Mouse (Mus musculus) MEL (cell line): ENCODE results near the gene Rab4b. TPM values are rescaled to one million over a fixed set of nuclear protein-coding genes. Genes with fewer than 3 reads are reported as not detected.

ENCODE experiments used
- DNase-seq: peaks from one replicate; pipeline ENCODE4 v3.0.0; 2011; ENCODE audit warnings: low read depth, low spot score
- H3K27ac ChIP-seq: 2 replicates; pipeline ENCODE4 v1.5.1; 2012; ENCODE audit warnings: low read depth, mild to moderate bottlenecking, control low read depth, low read length, moderate library complexity; ENCODE audit not compliant: control insufficient read depth
- H3K27me3 ChIP-seq, 2 experiments: fragments of 150-350 bp in 1 of 2; sonication (generic) in 1 of 2; 2 replicates each; pipeline ENCODE4 v1.6.1; 2012; ENCODE audit warnings: low read length in 2 of 2, mild to moderate bottlenecking in 2 of 2, improper control_type of control experiment in 1 of 2, moderate library complexity in 1 of 2; ENCODE audit not compliant: insufficient read depth in 2 of 2, control insufficient read depth in 1 of 2
- H3K36me3 ChIP-seq, 2 experiments: 2 replicates each; pipeline ENCODE4 v1.6.1; 2012 to 2014; ENCODE audit warnings: low read length in 2 of 2, improper control_type of control experiment in 1 of 2, inconsistent platforms in 1 of 2, mild to moderate bottlenecking in 1 of 2; ENCODE audit not compliant: insufficient read depth in 2 of 2, control insufficient read depth in 1 of 2
- H3K4me1 ChIP-seq, 2 experiments: fragments of 150-350 bp in 1 of 2; sonication (generic) in 1 of 2; 2 replicates each; pipeline ENCODE4 v1.6.1; 2012; ENCODE audit warnings: low read length in 2 of 2, improper control_type of control experiment in 1 of 2, mild to moderate bottlenecking in 1 of 2; ENCODE audit not compliant: insufficient read depth in 2 of 2, control insufficient read depth in 1 of 2
- H3K4me3 ChIP-seq, 2 experiments: fragments of 150-350 bp in 1 of 2; sonication (generic) in 1 of 2; 2 replicates each; pipeline ENCODE4 v1.5.1; 2012; ENCODE audit warnings: low read depth in 2 of 2, low read length in 2 of 2, mild to moderate bottlenecking in 2 of 2, moderate library complexity in 2 of 2, control low read depth in 1 of 2, improper control_type of control experiment in 1 of 2; ENCODE audit not compliant: control insufficient read depth in 1 of 2, insufficient read depth in 1 of 2
- H3K79me2 ChIP-seq: 2 replicates; pipeline ENCODE4 v1.6.1; 2012; ENCODE audit warnings: mild to moderate bottlenecking, low read length, moderate library complexity; ENCODE audit not compliant: control insufficient read depth, poor library complexity, insufficient read depth
- H3K9ac ChIP-seq: 2 replicates; pipeline ENCODE4 v1.6.1; 2012; ENCODE audit warnings: low read depth, mild to moderate bottlenecking, control low read depth, low read length, moderate library complexity; ENCODE audit not compliant: control insufficient read depth, poor library complexity, severe bottlenecking
- H3K9me3 ChIP-seq: fragments of 150-350 bp; sonication (generic); replicated peaks from 2 replicates; pipeline ENCODE4 v1.6.1; 2012; ENCODE audit warnings: mild to moderate bottlenecking, low read length, improper control_type of control experiment, moderate library complexity; ENCODE audit not compliant: insufficient read depth
- CHD1 ChIP-seq: IDR thresholded peaks from 2 replicates; pipeline ENCODE4 v1.6.1; 2012; ENCODE audit warnings: low read depth, mild to moderate bottlenecking, inconsistent platforms, low read length, improper control_type of control experiment
- ELF1 ChIP-seq: IDR thresholded peaks from 2 replicates; pipeline ENCODE4 v1.6.1; 2014; ENCODE audit warnings: low read depth, mild to moderate bottlenecking, inconsistent platforms, low read length, improper control_type of control experiment, moderate library complexity
- EP300 ChIP-seq, 2 experiments: IDR thresholded peaks; 2 replicates each; pipeline ENCODE4 v1.6.1; 2011; ENCODE audit warnings: improper control_type of control experiment in 2 of 2, low read length in 2 of 2, low read depth in 1 of 2, mild to moderate bottlenecking in 1 of 2
- ETS1 ChIP-seq: IDR thresholded peaks from 2 replicates; pipeline ENCODE4 v1.6.1; 2012; ENCODE audit warnings: low read depth, mild to moderate bottlenecking, inconsistent platforms, low read length, improper control_type of control experiment, moderate library complexity
- GABPA ChIP-seq: IDR thresholded peaks from 2 replicates; pipeline ENCODE4 v1.6.1; 2012; ENCODE audit warnings: low read depth, mild to moderate bottlenecking, inconsistent platforms, low read length, improper control_type of control experiment, moderate library complexity
- GATA1 ChIP-seq: IDR thresholded peaks from 2 replicates; pipeline ENCODE4 v1.6.1; 2011; ENCODE audit warnings: low read depth, low read length, improper control_type of control experiment
- MAX ChIP-seq: IDR thresholded peaks from 2 replicates; pipeline ENCODE4 v1.6.1; 2011; ENCODE audit warnings: low read length, improper control_type of control experiment
- MAZ ChIP-seq: IDR thresholded peaks from 2 replicates; pipeline ENCODE4 v1.6.1; 2012; ENCODE audit warnings: low read depth, mild to moderate bottlenecking, inconsistent platforms, low read length, improper control_type of control experiment
- MEF2A ChIP-seq: IDR thresholded peaks from 2 replicates; pipeline ENCODE4 v1.6.1; 2014; ENCODE audit warnings: low read depth, mild to moderate bottlenecking, inconsistent platforms, low read length, improper control_type of control experiment; ENCODE audit not compliant: poor library complexity, insufficient replicate concordance, severe bottlenecking; ENCODE audit errors: extremely low read depth
- MXI1 ChIP-seq: IDR thresholded peaks from 2 replicates; pipeline ENCODE4 v1.6.1; 2011; ENCODE audit warnings: mild to moderate bottlenecking, low read depth, low read length, improper control_type of control experiment
- MYB ChIP-seq: IDR thresholded peaks from 2 replicates; pipeline ENCODE4 v1.6.1; 2011; ENCODE audit warnings: mild to moderate bottlenecking, low read depth, low read length, improper control_type of control experiment
- MYC ChIP-seq: IDR thresholded peaks from 2 replicates; pipeline ENCODE4 v1.6.1; 2011; ENCODE audit warnings: low read depth, mild to moderate bottlenecking, low read length, improper control_type of control experiment, moderate library complexity
- NELFE ChIP-seq: IDR thresholded peaks from 2 replicates; pipeline ENCODE4 v1.6.1; 2011; ENCODE audit warnings: low read depth, low read length, improper control_type of control experiment
- NRF1 ChIP-seq: IDR thresholded peaks from 2 replicates; pipeline ENCODE4 v1.6.1; 2014; ENCODE audit warnings: low read depth, mild to moderate bottlenecking, inconsistent platforms, low read length, improper control_type of control experiment, moderate library complexity; ENCODE audit not compliant: poor library complexity, insufficient read depth, severe bottlenecking
- POLR2A ChIP-seq, 2 experiments: IDR thresholded peaks; 2 replicates each; pipeline ENCODE4 v1.6.1; 2011 to 2012; ENCODE audit warnings: low read length in 2 of 2, mild to moderate bottlenecking in 2 of 2, control low read depth in 1 of 2, improper control_type of control experiment in 1 of 2, low read depth in 1 of 2, moderate library complexity in 1 of 2; ENCODE audit not compliant: control insufficient read depth in 1 of 2, insufficient read depth in 1 of 2, poor library complexity in 1 of 2
- POLR2AphosphoS2 ChIP-seq: IDR thresholded peaks from 2 replicates; pipeline ENCODE4 v1.6.1; 2011; ENCODE audit warnings: low read length, improper control_type of control experiment
- RAD21 ChIP-seq: IDR thresholded peaks from 2 replicates; pipeline ENCODE4 v1.6.1; 2011; ENCODE audit warnings: mild to moderate bottlenecking, low read depth, low read length, improper control_type of control experiment
- SIN3A ChIP-seq: IDR thresholded peaks from 2 replicates; pipeline ENCODE4 v1.6.1; 2012; ENCODE audit warnings: low read length, improper control_type of control experiment, inconsistent platforms
- SMC3 ChIP-seq: IDR thresholded peaks from 2 replicates; pipeline ENCODE4 v1.6.1; 2011; ENCODE audit warnings: low read depth, low read length, improper control_type of control experiment
- TAL1 ChIP-seq: IDR thresholded peaks from 2 replicates; pipeline ENCODE4 v1.6.1; 2012; ENCODE audit warnings: mild to moderate bottlenecking, inconsistent platforms, low read length, moderate library complexity, mixed read lengths
- TBP ChIP-seq: IDR thresholded peaks from 2 replicates; pipeline ENCODE4 v1.8.0; 2011; ENCODE audit warnings: low read depth, low read length, improper control_type of control experiment
- UBTF ChIP-seq: IDR thresholded peaks from 2 replicates; pipeline ENCODE4 v1.6.1; 2012; ENCODE audit warnings: low read depth, mild to moderate bottlenecking, inconsistent platforms, low read length, improper control_type of control experiment, moderate library complexity, borderline replicate concordance; ENCODE audit not compliant: insufficient read depth
- USF1 ChIP-seq: IDR thresholded peaks from 2 replicates; pipeline ENCODE4 v1.6.1; 2014; ENCODE audit warnings: low read depth, mild to moderate bottlenecking, inconsistent platforms, low read length, improper control_type of control experiment, moderate library complexity
- USF2 ChIP-seq, 2 experiments: IDR thresholded peaks; 2 replicates each; pipeline ENCODE4 v1.6.1; 2011 to 2012; ENCODE audit warnings: improper control_type of control experiment in 2 of 2, low read length in 2 of 2, borderline replicate concordance in 1 of 2, inconsistent platforms in 1 of 2, low read depth in 1 of 2, mild to moderate bottlenecking in 1 of 2; ENCODE audit not compliant: insufficient read depth in 1 of 2
- ZKSCAN1 ChIP-seq: IDR thresholded peaks from 2 replicates; pipeline ENCODE4 v1.6.1; 2012; ENCODE audit warnings: low read depth, mild to moderate bottlenecking, inconsistent platforms, low read length, improper control_type of control experiment, moderate library complexity
- ZMIZ1 ChIP-seq: IDR thresholded peaks from 2 replicates; pipeline ENCODE4 v1.6.1; 2012; ENCODE audit warnings: low read depth, mild to moderate bottlenecking, inconsistent platforms, low read length, improper control_type of control experiment, moderate library complexity
- polyA plus RNA-seq, 2 experiments: library from polyadenylated mRNA; stranded (reverse) in 1 of 2; unstranded in 1 of 2; fragments of >175 nt in 1 of 2; fragments of >200 nt in 1 of 2; gene quantifications; 2 replicates each; pipeline versions ENCODE4 v1.2.1 to v1.2.4; 2012; ENCODE audit warnings: low replicate concordance in 2 of 2, low read depth in 1 of 2; ENCODE audit not compliant: insufficient read length in 2 of 2, insufficient read depth in 1 of 2, missing spikeins in 1 of 2
- total RNA-seq: library from RNA; depleted of rRNA; stranded (reverse); fragments of 300-350 nt; gene quantifications from 2 replicates; pipeline ENCODE4 v1.2.3, GENCODE M21; 2012

Gene Rab4b
- total and polyA plus RNA-seq, 3 experiments, result 6.7 to 32.6 TPM; not detected in 1

- H3K9me3 ChIP-seq, result no peaks in the 10 kb centered on the region
- no peak overlapping the region for H3K27ac ChIP-seq
- no peaks in the 10 kb centered on the region for H3K4me1 ChIP-seq
- H3K27me3 ChIP-seq, result no peaks in the 10 kb centered on the region
- no peaks in the 10 kb centered on the region for H3K36me3 ChIP-seq
- DNase-seq, result no peak
- TF ChIP-seq NELFE (no peak), SMC3 (no peak), GATA1 (no peak), RAD21 (no peak), ETS1 (no peak), MYB (no peak), TBP (no peak), GABPA (no peak), MAX (no peak), MYC (no peak), EP300 (IDR thresholded peaks at IDR 0.05; ENCODE audit: low read depth in 1 of 2, low read length in 2 of 2) (no peak), MAZ (no peak), UBTF (no peak), MEF2A (no peak), TAL1 (no peak), MXI1 (no peak), USF1 (no peak), SIN3A (no peak)
- no peaks in the 10 kb centered on the region for H3K79me2 ChIP-seq
- no peak overlapping the region for H3K4me3 ChIP-seq
- no peak overlapping the region for H3K9ac ChIP-seq
Measured at GRCm38 (mm10) chr7:27156005-27156404, 22.7 kb downstream of the Rab4b start.

GRCm38 (mm10) chr7:27153205-27153764, 25.4 kb downstream of the Rab4b start, which contains the start of gene Cyp2t4:
Cyp2t4 (plus strand) TSS chr7:27153714.
- DNase-seq, result no peak
- no peak within 1 kb of the TSS for H3K27ac ChIP-seq
- no peak within 1 kb of the TSS for H3K9ac ChIP-seq
- H3K4me3 ChIP-seq, result no peak within 1 kb of the TSS
- TF ChIP-seq ELF1, result no peak
- no peak for TF ChIP-seq NRF1
- no peak for TF ChIP-seq MAX
- no peak for TF ChIP-seq USF2 (IDR thresholded peaks at IDR 0.05; ENCODE audit: borderline replicate concordance in 1 of 2, insufficient read depth in 1 of 2, low read depth in 1 of 2, low read length in 2 of 2)
- TF ChIP-seq RAD21, result no peak
- no peak for TF ChIP-seq ZMIZ1
- no peak for TF ChIP-seq CHD1
- no peak for TF ChIP-seq POLR2AphosphoS2
- no peak for TF ChIP-seq ZKSCAN1
- no peak for TF ChIP-seq POLR2A (IDR thresholded peaks at IDR 0.05; ENCODE audit: control insufficient read depth in 1 of 2, insufficient read depth in 1 of 2, low read depth in 1 of 2, low read length in 2 of 2, poor library complexity in 1 of 2)
- H3K4me1 ChIP-seq, result no peaks in the 10 kb centered on the region
- no peaks in the 10 kb centered on the region for H3K79me2 ChIP-seq
- no peaks in the 10 kb centered on the region for H3K27me3 ChIP-seq
- H3K36me3 ChIP-seq, result no peaks in the 10 kb centered on the region
- H3K9me3 ChIP-seq, result no peaks in the 10 kb centered on the region
